Mouse (Mus musculus) stomach, postnatal 0 days (tissue): ENCODE data around the gene Syf2. TPM values are rescaled to one million over a fixed set of nuclear protein-coding genes. Genes with fewer than 3 reads are reported as not detected.
A peak's percentile ranks its signal among the peaks of the same experiment; 100 is the strongest.

Source experiments
- ATAC-seq: fragments of 200-750 bp; cut with Nextera tagmentation; 2 replicates; pipeline ENCODE4 v1.8.0; 2017; ENCODE audit not compliant: low FRiP score, low TSS enrichment
- DNase-seq: peaks from one replicate; pipeline ENCODE4 v3.0.0-alpha.2; 2016; ENCODE audit warnings: low spot score
- H3K27ac ChIP-seq: fragments of 300-500 bp; sonication (generic); replicated peaks from 2 replicates; pipeline ENCODE4 v1.5.1; 2014; ENCODE audit warnings: mild to moderate bottlenecking, control low read depth
- H3K27me3 ChIP-seq: fragments of 300-500 bp; sonication (generic); 2 replicates; pipeline ENCODE4 v1.6.1; 2014; ENCODE audit warnings: low read length; ENCODE audit not compliant: control insufficient read depth, insufficient read depth
- H3K36me3 ChIP-seq: fragments of 300-500 bp; sonication (generic); 2 replicates; pipeline ENCODE4 v1.6.1; 2014; ENCODE audit warnings: low read length, mixed read lengths; ENCODE audit not compliant: control insufficient read depth, insufficient read depth
- H3K4me1 ChIP-seq: fragments of 300-500 bp; sonication (generic); replicated peaks from 2 replicates; pipeline ENCODE4 v1.6.1; 2014; ENCODE audit warnings: antibody characterized with exemption; ENCODE audit not compliant: control insufficient read depth, insufficient read depth
- H3K4me2 ChIP-seq: fragments of 300-500 bp; sonication (generic); replicated peaks from 2 replicates; pipeline ENCODE4 v1.6.1; 2014; ENCODE audit warnings: low read depth, mild to moderate bottlenecking, control low read depth, moderate library complexity
- H3K4me3 ChIP-seq: fragments of 300-500 bp; sonication (generic); 2 replicates; pipeline ENCODE4 v1.5.1; 2014; ENCODE audit warnings: low read depth, low read length, control low read depth
- H3K9ac ChIP-seq: fragments of 300-500 bp; sonication (generic); 2 replicates; pipeline ENCODE4 v1.6.1; 2014; ENCODE audit warnings: mild to moderate bottlenecking, low read length, control low read depth, mixed read lengths
- H3K9me3 ChIP-seq: fragments of 300-500 bp; sonication (generic); 2 replicates; pipeline ENCODE4 v1.6.1; 2016; ENCODE audit warnings: low read length; ENCODE audit not compliant: control insufficient read depth
- CTCF ChIP-seq: IDR thresholded peaks from 2 replicates; pipeline ENCODE4 v1.5.1; 2016; ENCODE audit warnings: antibody characterized with exemption, low read depth, mild to moderate bottlenecking, moderate library complexity
- EP300 ChIP-seq: optimal IDR thresholded peaks from 2 replicates; pipeline ENCODE3; 2016; ENCODE audit warnings: antibody characterized with exemption
- WGBS: fragments of 180-500 bp; shearing (Covaris S2); extraction: QIAGEN DNeasy Blood & Tissue Kit; methylation state at CpG from one replicate; pipeline ENCODE4 v1.1.7; 2014; 5-methylcytosine and 5-hydroxymethylcytosine counted together
- polyA plus RNA-seq: library from polyadenylated mRNA; unstranded; fragments of >200 nt; fragmentation: Nextera tagmentation; extraction: Ambion mirVana; gene quantifications from 2 replicates; pipeline ENCODE4 v1.2.1, GENCODE M21; 2015

Syf2 gene
- polyA plus RNA-seq, 1 experiment from 2014 or later = 74.1 TPM

DNA sequence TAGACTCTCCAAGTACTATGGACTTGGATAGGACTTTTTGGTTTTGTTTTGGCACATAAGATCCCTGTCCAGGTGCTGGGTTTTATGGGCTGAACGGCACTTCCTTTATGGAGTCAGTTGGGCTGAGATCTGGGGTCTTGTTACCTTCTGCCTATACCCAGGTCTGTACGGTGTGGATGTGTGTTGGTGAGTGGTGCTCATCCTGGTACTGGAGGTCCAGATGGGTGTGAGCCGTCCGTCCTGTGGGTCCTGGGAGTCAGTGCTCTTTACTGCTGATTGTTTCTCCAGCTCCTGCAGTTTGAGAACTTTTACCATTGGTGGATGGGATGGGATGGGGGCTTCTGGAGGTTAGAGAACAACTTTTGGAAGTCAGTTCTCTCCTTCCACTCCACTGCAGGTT lies 9.0 kb upstream of the Syf2 start:
- Histone ChIP-seq H3K27me3 (no peaks in the 10 kb centered on the region), H3K4me3 (no peak overlapping the region), H3K36me3 (peaks cover 13% of the 10 kb centered on the region), H3K4me1 (peaks cover 2% of the 10 kb centered on the region), H3K27ac (no peak overlapping the region), H3K9ac (no peak overlapping the region), H3K4me2 (no peak overlapping the region), H3K9me3 (no peaks in the 10 kb centered on the region)
- TF ChIP-seq EP300 (no peak), CTCF (no peak)
- 95% methylated on average over 4 of the region's 4 CpGs for WGBS
- DNase-seq (no peak), ATAC-seq (no peak)

DNA sequence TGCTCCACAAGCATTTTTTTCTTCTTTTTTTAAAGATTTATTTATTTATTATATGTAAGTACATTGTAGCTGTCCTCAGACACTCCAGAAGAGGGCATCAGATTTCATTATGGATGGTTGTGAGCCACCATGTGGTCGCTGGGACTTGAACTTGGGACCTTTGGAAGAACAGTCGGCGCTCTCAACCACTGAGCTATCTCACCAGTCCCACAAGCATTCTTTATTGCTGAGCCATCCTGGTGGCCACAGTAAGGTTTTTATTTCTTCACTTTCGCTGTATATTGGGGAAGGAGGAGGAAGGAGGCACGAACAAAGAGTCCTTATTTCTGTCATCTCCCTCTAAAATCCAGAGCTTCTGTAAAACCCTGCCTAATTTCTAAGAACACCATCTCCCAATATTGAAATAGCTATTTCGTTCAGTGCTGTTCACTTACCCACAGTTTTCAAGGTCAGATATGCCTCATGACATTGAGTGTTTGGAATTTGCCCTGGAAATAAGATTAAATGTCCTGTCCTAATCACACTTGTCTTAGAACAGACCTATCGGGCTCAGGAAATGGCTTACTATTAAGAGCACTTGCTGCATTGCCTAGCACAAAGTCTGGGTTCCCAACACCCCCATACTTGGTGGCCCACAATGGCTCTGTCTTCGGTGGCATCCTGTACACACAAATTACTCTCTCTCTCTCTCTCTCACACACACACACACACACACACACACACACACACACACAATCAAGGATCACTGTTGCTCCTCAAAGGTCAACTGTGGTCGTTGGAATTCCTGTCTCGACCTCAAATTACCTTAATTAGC lies 8.4 kb upstream of the Syf2 start:
- Histone ChIP-seq H3K9ac (peak overlapping the region; percentile 76), H3K4me2 (peak overlapping the region; percentile 76), H3K27ac (peak overlapping the region; percentile 97), H3K9me3 (no peaks in the 10 kb centered on the region), H3K27me3 (no peaks in the 10 kb centered on the region), H3K36me3 (peaks cover 16% of the 10 kb centered on the region), H3K4me3 (peak overlapping the region; percentile 100), H3K4me1 (peaks cover 2% of the 10 kb centered on the region)
- 58% methylated on average over 10 of the region's 10 CpGs for WGBS
- ATAC-seq (no peak), DNase-seq (no peak)
- TF ChIP-seq CTCF (0 out of 2 replicates have a peak, but pooled peaks have one; percentile 4), EP300 (no peak)

DNA sequence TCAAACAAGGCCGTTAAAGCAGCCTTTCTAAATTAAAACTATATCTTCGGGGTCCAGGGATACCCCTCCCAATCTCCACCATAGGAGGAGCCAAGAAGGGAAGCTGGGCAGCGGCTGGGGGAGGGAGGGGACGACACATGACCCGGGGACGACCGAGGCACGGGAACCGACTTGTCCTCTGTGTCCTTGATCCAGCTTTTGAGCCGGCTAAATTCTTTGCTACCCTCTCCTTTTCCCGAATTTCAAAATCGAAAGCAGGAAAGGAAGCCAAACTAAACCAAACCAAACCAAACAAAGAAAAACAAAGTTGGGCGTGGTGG lies 7.8 kb upstream of the Syf2 start:
- peak; percentile 38; the same call in 1 of the 2 replicates for ATAC-seq

DNA sequence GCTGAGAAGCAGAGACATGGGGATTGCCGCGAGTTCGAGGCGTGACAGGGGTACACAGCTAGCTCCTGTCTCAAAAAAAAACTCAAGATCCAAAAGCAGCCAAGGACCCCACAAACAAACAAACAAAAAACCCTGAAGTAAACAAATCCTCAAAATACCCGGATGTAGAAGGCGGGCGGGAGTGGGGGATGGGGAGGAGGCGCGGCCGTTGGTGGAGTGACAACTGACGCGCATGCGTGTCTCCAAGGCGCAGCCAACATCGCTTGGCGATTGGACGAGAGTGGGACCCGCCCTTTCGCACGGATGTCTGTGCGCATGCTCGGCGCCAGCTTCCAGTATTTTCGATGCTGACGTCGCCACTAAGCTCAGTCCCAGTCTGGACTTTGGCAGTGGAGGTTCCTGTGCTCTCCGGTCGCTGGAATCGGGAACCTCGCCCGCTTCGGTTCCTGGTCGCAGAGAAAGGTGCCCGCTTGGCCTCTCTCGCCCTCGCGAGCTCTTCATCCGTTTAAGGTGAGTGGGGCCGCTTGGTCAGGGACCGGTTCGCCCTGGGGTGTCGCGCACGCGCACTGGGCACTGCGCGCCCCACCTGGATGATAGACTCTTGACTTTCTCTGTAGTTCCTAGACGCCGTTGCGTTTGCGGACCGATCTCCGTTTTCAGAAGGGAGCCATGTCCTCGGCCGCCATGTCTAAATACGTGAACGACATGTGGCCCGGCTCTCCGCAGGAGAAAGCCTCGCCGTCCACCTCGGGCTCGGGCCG lies 7.3 kb upstream of the Syf2 start, which contains the start of gene Rsrp1:
Rsrp1 (plus strand) TSS at position 335 of the 761 bp plus-strand sequence.
- 0 out of 2 replicates have a peak, but pooled peaks have one; percentile 1 for TF ChIP-seq CTCF
- TF ChIP-seq EP300 = no peak
- Histone ChIP-seq H3K27me3 (no peaks in the 10 kb centered on the region), H3K9ac (peak within 1 kb of the TSS; percentile 98), H3K36me3 (peaks cover 24% of the 10 kb centered on the region), H3K27ac (peak within 1 kb of the TSS; percentile 97), H3K4me3 (peak within 1 kb of the TSS; percentile 100), H3K9me3 (no peaks in the 10 kb centered on the region), H3K4me2 (peak within 1 kb of the TSS; percentile 76), H3K4me1 (peaks cover 2% of the 10 kb centered on the region; the same call in 1 of the 2 replicates)
- DNase-seq = peak; percentile 97
- WGBS = under 1% methylated on average over 64 of the region's 64 CpGs
- peak; percentile 92 for ATAC-seq

More for the DNA sequence above, 7.8 kb upstream of the Syf2 start:
- peak overlapping the region; percentile 100 for H3K4me3 ChIP-seq
- H3K4me2 ChIP-seq = peak overlapping the region; percentile 76
- H3K27me3 ChIP-seq = no peaks in the 10 kb centered on the region
- H3K4me1 ChIP-seq = peaks cover 2% of the 10 kb centered on the region
- peak; percentile 70 for DNase-seq
- peak overlapping the region; percentile 76 for H3K9ac ChIP-seq
- WGBS = under 1% methylated on average over 13 of the region's 13 CpGs
- H3K36me3 ChIP-seq = peaks cover 19% of the 10 kb centered on the region
- H3K9me3 ChIP-seq = no peaks in the 10 kb centered on the region
- H3K27ac ChIP-seq = peak overlapping the region; percentile 97
- TF ChIP-seq EP300 (no peak), CTCF (peak; percentile 23; the same call in 1 of the 2 replicates)

DNA sequence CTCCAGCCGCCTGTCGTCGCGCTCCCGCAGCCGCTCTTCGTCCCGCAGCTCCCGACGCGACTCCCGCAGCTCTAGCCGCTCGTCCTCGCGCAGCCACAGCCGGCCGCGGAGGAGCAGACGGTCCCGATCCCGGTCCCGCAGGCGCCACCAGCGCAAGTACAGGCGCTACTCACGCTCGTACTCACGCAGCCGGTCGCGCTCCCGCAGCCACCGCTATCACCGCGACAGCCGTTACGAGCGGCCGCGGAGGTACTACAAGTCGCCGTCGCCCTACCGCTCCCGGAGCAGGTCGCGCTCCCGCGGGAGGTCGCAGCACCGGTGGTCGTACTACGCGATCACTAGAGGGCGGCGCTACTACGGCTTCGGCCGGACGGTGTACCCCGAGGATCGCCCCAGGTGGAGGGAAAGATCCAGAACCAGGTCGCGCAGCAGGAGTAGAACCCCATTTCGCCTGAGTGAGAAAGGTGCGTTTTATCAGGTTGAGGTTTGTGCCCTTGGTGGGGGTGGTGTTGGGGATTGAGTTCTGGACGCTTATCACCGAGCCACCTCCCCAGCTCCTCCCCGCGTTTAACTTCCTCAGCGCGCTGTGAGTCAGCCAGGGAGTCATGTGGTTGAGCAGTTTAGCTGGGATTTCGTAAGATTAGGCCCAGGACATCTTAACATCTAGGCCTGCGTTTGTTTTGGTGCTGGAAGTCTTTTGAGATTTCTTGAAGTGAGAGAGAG lies 6.5 kb upstream of the Syf2 start:
- TF ChIP-seq EP300 = peak; percentile 15
- peak; percentile 31; the same call in 1 of the 2 replicates for TF ChIP-seq CTCF
- DNase-seq = peak; percentile 90
- ATAC-seq = peak; percentile 74
- H3K9ac ChIP-seq = peak overlapping the region; percentile 98
- no peaks in the 10 kb centered on the region for H3K27me3 ChIP-seq
- WGBS = under 1% methylated on average over 75 of the region's 75 CpGs
- peaks cover 25% of the 10 kb centered on the region for H3K36me3 ChIP-seq
- H3K27ac ChIP-seq = peak overlapping the region; percentile 97
- H3K9me3 ChIP-seq = no peaks in the 10 kb centered on the region
- peak overlapping the region; percentile 69 for H3K4me2 ChIP-seq
- H3K4me1 ChIP-seq = peaks cover 2% of the 10 kb centered on the region; the same call in 1 of the 2 replicates
- peak overlapping the region; percentile 100 for H3K4me3 ChIP-seq
